Mouse (Mus musculus): ENCODE measurements around the gene Myo9a. TPM values are rescaled to one million over a fixed set of nuclear protein-coding genes. Genes with fewer than 3 reads are reported as not detected.

Myo9a gene
- polyA plus RNA-seq, 1 experiment = 0.10 TPM

DNA sequence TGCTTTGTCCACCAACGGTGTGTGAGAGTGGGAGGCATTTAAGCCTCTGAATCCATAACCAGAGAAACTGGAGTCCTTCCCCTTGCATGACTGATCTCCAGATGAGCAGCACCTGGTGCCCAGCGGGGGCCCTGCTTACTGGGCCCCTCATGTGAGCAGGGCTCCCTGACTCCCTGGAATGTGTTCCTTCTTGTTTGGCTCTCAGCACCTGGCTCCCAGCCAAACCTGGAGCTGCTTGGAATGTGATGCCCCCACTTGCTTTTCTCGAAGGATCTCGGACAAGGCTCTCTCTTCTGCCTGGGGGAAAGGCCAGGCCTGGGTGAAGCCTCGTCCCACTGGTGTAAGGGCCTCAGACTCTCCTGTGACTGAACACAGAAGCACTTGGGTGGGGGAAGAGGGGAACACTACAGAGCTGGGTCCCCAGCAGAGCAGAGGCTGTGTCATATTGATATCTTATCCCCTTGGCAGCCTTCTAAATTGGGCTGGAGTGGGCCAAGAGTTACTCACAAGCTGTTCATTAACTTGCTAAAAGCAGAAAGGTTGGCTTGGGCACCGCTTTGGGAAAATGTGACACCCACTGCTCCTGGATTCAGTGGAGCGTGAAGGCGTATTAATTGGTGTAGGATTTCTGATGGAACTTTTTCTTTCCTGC, 26.8 kb upstream of the Myo9a start:
- peaks cover 13% of the 10 kb centered on the region for H3K27me3 ChIP-seq (replicated peaks)
- H3K36me3 ChIP-seq (replicated peaks; ENCODE audit: low read length) = no peaks in the 10 kb centered on the region
- TF ChIP-seq FLI1 (IDR thresholded peaks at IDR 0.05; ENCODE audit: low read length) = no peak
- TF ChIP-seq GATA1 (IDR thresholded peaks at IDR 0.05; ENCODE audit: borderline replicate concordance, low read length) = no peak
- peaks cover 21% of the 10 kb centered on the region for H3K4me1 ChIP-seq
- no peaks in the 10 kb centered on the region for H3K9me3 ChIP-seq
- no peak overlapping the region for H3K4me3 ChIP-seq (replicated peaks)

DNA sequence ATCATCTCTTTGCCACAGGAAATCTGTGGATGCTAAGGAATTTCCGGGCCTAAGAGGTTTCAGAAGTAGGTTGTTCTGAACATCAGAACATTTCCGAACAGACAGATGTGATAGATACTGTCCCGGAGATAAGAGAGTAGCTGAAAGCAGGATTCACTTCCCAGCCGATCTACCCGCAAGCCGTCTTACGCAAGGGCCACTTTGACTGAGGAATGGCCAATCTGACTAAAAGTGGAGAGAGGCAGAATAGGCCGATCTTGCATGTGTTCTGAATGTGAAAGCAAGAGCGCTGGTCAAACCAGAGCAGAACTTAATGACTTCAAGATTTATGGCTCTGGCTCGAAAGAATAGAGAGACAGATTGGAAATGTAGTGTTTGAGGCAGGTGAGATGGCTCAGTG, 25.2 kb upstream of the Myo9a start:
- Histone ChIP-seq H3K9me3 (no peaks in the 10 kb centered on the region), H3K36me3 (replicated peaks; ENCODE audit: low read length) (no peaks in the 10 kb centered on the region), H3K4me3 (replicated peaks) (no peak overlapping the region), H3K4me1 (peaks cover 21% of the 10 kb centered on the region), H3K27me3 (replicated peaks) (peaks cover 8% of the 10 kb centered on the region)
- TF ChIP-seq FLI1 (IDR thresholded peaks at IDR 0.05; ENCODE audit: low read length) (no peak), GATA1 (IDR thresholded peaks at IDR 0.05; ENCODE audit: borderline replicate concordance, low read length) (no peak)

DNA sequence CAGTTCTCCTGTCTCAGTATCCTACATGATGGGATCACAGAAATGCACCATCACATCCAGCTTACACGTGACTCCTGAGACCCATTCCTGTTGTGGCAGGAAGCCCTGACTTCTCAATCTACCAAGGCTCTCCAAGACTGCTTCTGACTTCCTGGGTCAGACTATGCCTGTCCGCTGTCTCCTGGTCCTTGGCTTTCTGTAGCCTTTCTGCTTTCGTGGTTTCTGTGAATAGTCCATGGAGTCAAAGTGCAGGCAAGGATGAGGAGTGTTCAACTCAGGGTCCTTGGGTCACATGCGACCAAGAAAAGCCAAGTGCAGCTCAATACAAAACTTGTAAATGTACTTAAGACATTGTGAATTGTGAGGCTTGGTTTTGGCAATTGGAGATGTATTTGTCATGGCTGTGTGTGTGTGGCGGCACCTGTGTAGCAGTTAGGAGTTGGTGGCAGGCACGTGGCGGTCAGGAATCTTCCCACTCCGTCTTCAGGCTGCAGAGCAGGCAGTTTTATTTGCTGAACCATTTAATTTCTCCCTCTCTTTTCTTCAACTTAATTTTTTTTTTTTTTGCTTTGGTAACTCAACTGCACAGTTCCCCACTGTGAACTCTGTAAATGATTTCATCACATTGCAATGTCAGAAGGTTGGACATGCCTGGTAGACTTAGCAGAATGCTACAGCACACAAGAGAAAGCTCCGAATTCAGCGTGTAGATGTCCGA, 23.0 kb upstream of the Myo9a start:
- Histone ChIP-seq H3K4me3 (replicated peaks) (peak overlapping the region; percentile 65), H3K36me3 (replicated peaks; ENCODE audit: low read length) (no peaks in the 10 kb centered on the region), H3K9me3 (no peaks in the 10 kb centered on the region), H3K27me3 (replicated peaks) (peaks cover 8% of the 10 kb centered on the region), H3K4me1 (peaks cover 21% of the 10 kb centered on the region)
- TF ChIP-seq FLI1 (IDR thresholded peaks at IDR 0.05; ENCODE audit: low read length) = no peak
- no peak for TF ChIP-seq GATA1 (IDR thresholded peaks at IDR 0.05; ENCODE audit: borderline replicate concordance, low read length)

DNA sequence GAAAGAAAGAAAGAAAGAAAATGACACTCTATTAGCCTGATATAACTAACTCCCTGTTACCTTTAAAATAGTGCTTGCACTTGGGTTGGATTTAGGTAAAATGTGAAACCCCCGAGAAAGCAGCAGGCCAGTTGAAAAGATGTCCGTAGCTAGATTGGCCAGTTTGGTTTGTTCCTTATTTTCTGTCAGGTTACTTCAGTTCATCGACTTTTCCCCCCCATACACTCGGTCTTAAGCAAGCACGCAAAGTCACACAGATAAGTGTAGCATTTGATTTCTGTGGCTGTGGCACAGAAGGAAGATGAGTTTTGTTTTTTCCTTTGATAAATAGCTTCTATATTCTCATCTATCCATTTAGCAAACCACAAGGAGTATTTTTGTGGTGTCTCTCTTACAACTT, 19.6 kb upstream of the Myo9a start:
- TF ChIP-seq FLI1 (IDR thresholded peaks at IDR 0.05; ENCODE audit: low read length) (no peak), GATA1 (IDR thresholded peaks at IDR 0.05; ENCODE audit: borderline replicate concordance, low read length) (no peak)
- Histone ChIP-seq H3K36me3 (replicated peaks; ENCODE audit: low read length) (peaks cover under 1% of the 10 kb centered on the region), H3K9me3 (no peaks in the 10 kb centered on the region), H3K4me3 (replicated peaks) (no peak overlapping the region), H3K4me1 (peaks cover 20% of the 10 kb centered on the region), H3K27me3 (replicated peaks) (no peaks in the 10 kb centered on the region)

DNA sequence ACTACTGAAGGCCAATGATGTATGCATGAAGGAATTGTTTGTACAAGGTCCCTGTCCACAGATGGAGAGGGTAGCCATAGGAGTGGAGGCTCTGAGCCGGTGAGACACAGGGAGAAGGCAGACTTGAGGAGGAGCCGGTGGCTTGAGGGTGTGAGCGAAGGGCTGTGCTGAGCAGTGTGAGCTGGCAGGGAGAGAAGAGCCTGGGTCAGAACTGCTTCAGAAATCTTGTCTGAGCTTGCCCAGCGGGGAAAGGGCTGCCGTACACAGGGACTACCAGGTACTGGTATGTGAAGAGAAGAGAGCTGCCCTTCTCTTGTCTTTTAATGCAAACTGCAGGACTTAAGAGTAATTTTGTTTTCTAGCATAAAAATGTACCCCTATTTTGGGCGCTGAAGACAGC, 17.6 kb upstream of the Myo9a start:
- Histone ChIP-seq H3K9me3 (no peaks in the 10 kb centered on the region), H3K4me3 (replicated peaks) (no peak overlapping the region), H3K4me1 (peaks cover 17% of the 10 kb centered on the region), H3K36me3 (replicated peaks; ENCODE audit: low read length) (peaks cover 15% of the 10 kb centered on the region), H3K27me3 (replicated peaks) (no peaks in the 10 kb centered on the region)
- TF ChIP-seq FLI1 (IDR thresholded peaks at IDR 0.05; ENCODE audit: low read length) (no peak), GATA1 (IDR thresholded peaks at IDR 0.05; ENCODE audit: borderline replicate concordance, low read length) (no peak)

DNA sequence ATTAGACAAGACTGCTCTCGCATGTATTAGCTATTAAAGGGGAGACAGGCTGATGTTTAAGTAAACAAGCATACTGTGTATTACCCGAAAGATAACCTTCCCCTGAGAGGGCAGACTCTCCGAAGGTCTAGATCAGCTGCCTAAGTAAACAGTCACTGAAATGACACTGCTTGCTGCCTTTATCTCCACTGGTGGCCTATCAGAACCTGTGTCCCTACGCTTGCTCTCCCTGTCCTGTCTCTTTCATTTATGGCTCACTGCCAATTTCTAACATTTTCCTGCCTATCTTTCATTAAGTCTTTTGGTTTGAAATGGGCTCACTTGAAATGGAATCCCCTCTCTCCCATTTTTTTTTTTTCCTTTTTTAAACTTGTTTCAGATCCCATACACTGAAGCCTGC, 15.3 kb upstream of the Myo9a start:
- TF ChIP-seq FLI1 (IDR thresholded peaks at IDR 0.05; ENCODE audit: low read length) = no peak
- TF ChIP-seq GATA1 (IDR thresholded peaks at IDR 0.05; ENCODE audit: borderline replicate concordance, low read length) = no peak
- H3K9me3 ChIP-seq = no peaks in the 10 kb centered on the region
- peaks cover 15% of the 10 kb centered on the region for H3K36me3 ChIP-seq (replicated peaks; ENCODE audit: low read length)
- H3K27me3 ChIP-seq (replicated peaks) = no peaks in the 10 kb centered on the region
- peaks cover 16% of the 10 kb centered on the region for H3K4me1 ChIP-seq
- H3K4me3 ChIP-seq (replicated peaks) = no peak overlapping the region

DNA sequence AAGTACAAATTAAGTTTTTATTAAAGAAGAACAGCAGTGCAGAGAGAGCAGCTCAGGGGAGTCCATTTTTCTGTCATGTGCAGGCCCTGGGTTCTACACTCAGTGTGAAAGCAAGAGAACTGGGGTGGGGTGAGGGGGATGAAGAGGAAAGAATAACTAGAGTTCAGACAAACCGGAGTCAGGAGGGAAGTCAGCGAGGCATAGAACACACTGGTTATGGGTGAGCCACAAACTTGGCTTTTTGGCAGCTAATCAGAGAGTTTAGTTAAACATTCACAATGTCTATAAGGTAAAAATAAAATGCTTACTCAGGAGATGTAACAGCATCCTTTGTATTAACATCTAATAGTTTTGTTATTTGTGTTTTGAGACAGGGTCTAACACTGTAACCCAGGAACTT, 10.1 kb upstream of the Myo9a start:
- H3K27me3 ChIP-seq (replicated peaks) = no peaks in the 10 kb centered on the region
- no peaks in the 10 kb centered on the region for H3K9me3 ChIP-seq
- H3K4me1 ChIP-seq = peaks cover 22% of the 10 kb centered on the region
- peaks cover 20% of the 10 kb centered on the region for H3K36me3 ChIP-seq (replicated peaks; ENCODE audit: low read length)
- TF ChIP-seq FLI1 (IDR thresholded peaks at IDR 0.05; ENCODE audit: low read length) = no peak
- TF ChIP-seq GATA1 (IDR thresholded peaks at IDR 0.05; ENCODE audit: borderline replicate concordance, low read length) = no peak
- no peak overlapping the region for H3K4me3 ChIP-seq (replicated peaks)

DNA sequence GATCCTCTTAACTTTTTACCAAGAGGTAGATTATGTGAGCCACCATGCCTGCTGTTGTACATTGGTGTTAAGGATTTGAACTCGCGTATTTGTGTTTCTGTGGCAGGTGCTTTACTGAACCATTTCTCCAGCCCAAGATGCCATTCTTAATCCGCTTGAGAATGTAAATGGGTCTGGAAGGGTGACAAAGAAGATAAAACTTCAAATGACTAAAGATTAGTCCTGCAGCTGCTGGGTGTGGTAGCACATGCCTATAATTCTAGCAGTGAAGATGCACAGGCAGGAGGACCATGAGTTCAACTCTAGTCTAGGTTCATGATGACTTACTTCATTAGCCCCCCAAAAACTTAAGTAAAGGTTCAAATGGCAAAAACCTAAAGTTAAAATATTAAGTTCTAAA, 6.8 kb upstream of the Myo9a start:
- Histone ChIP-seq H3K4me1 (peaks cover 16% of the 10 kb centered on the region), H3K4me3 (replicated peaks) (no peak overlapping the region), H3K27me3 (replicated peaks) (no peaks in the 10 kb centered on the region), H3K36me3 (replicated peaks; ENCODE audit: low read length) (peaks cover 5% of the 10 kb centered on the region), H3K9me3 (no peaks in the 10 kb centered on the region)
- TF ChIP-seq GATA1 (IDR thresholded peaks at IDR 0.05; ENCODE audit: borderline replicate concordance, low read length) = no peak
- TF ChIP-seq FLI1 (IDR thresholded peaks at IDR 0.05; ENCODE audit: low read length) = no peak

DNA sequence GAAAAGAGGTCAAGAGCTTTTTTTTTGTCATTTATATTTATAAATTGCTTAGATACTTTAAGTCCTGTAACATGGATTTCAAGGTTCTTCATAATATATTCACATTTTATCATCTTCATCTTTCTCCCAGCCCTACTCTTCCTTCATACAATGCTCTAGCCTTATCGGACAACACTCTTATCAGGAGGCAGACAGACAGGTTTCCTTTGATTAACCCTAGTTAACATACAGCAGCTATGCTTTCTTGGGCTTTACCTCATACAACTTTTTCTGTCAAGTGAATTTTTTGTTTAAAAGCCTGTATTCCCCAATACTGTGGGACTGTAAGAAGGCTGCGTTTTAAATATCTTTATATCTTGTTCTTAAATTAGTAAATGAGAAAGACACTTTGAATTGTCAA, 2.3 kb upstream of the Myo9a start:
- Histone ChIP-seq H3K36me3 (replicated peaks; ENCODE audit: low read length) (peaks cover 5% of the 10 kb centered on the region), H3K4me3 (replicated peaks) (no peak overlapping the region), H3K4me1 (peaks cover 30% of the 10 kb centered on the region), H3K9me3 (no peaks in the 10 kb centered on the region), H3K27me3 (replicated peaks) (no peaks in the 10 kb centered on the region)
- TF ChIP-seq FLI1 (IDR thresholded peaks at IDR 0.05; ENCODE audit: low read length) = no peak
- no peak for TF ChIP-seq GATA1 (IDR thresholded peaks at IDR 0.05; ENCODE audit: borderline replicate concordance, low read length)

DNA sequence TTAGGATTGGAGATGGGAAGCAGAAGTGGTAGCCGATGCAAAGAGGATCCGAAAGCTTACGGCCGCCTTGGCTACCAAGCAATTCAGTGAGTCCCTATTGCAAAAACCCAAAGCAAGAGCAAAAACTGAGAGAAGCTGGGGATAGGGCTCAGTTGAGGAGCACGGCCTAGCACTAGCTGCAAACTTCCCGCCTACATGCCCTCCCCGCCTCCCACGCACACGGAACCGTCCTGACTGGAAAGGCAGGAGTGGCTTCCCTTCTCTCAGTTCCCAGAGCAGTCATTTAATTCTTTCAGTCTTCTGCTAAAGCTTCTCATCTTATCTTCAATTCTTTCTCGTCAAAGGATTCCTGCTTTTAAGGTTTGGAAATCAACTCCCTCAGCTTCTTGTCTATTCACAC, 1.7 kb upstream of the Myo9a start:
- Histone ChIP-seq H3K4me1 (peaks cover 26% of the 10 kb centered on the region), H3K36me3 (replicated peaks; ENCODE audit: low read length) (peaks cover under 1% of the 10 kb centered on the region), H3K27me3 (replicated peaks) (no peaks in the 10 kb centered on the region), H3K4me3 (replicated peaks) (peak overlapping the region; percentile 43), H3K9me3 (no peaks in the 10 kb centered on the region)
- no peak for TF ChIP-seq GATA1 (IDR thresholded peaks at IDR 0.05; ENCODE audit: borderline replicate concordance, low read length)
- no peak for TF ChIP-seq FLI1 (IDR thresholded peaks at IDR 0.05; ENCODE audit: low read length)
